Mouse (Mus musculus): ENCODE results near the gene Tnnt3.

DNA sequence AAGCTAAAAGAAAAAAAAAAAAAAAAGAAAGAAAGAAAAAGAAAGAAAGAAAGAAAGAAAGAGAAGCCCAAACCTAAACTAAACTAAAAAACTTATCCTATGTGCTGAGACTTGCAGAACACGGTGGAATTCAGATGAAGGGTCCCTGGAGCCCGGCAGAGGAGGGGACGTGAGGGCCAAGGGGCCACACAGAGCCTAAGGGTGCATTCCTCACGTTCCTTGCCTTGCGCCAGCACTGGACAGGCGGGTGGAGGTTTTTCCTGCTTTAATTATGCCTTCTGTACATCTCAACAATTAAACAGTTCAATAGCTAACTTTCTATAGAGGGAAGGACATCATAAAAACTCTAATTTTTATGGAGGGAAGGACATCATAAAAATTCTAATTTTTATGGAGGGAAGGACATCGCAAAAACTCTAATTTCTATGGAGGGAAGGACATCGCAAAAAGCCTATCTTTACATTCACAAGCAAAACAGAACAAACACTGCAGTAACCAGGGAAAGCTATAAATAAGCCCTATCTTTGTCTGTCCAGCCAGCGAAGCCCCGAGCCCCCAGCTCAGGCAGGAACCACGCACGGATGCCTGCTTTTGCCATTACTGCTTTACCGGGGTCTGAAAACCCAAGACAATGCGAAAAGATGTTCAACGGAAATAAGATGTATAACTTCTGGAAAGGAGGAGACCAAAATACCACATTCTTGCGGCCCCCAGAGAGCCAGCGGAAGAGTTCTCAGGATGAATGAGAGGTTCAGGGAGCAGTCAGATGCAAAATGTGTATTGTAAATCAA lies 24.8 kb downstream of the Tnnt3 start:
- TF ChIP-seq CTCF (IDR thresholded peaks at IDR 0.05): no peak
- TF ChIP-seq EP300 (IDR thresholded peaks at IDR 0.05): no peak
